Mouse (Mus musculus) hindbrain, embryonic 16.5 days (tissue): ENCODE results near the gene Tubb4b. TPM values are rescaled to one million over a fixed set of nuclear protein-coding genes. Genes with fewer than 3 reads are reported as not detected.

ENCODE experiments used
- ATAC-seq: fragments of 200-750 bp; cut with Nextera tagmentation; 2 replicates; pipeline ENCODE4 v1.8.0; 2017; ENCODE audit warnings: moderate TSS enrichment, moderate library complexity
- H3K27ac ChIP-seq: fragments of 300-500 bp; sonication (generic); 2 replicates; pipeline ENCODE4 v1.5.1; 2014; ENCODE audit warnings: low read depth, mild to moderate bottlenecking, control low read depth, low read length, moderate library complexity
- H3K27me3 ChIP-seq: fragments of 300-500 bp; sonication (generic); replicated peaks from 2 replicates; pipeline ENCODE4 v1.6.1; 2014; ENCODE audit warnings: low read length; ENCODE audit not compliant: control insufficient read depth, insufficient read depth
- H3K36me3 ChIP-seq: fragments of 300-500 bp; sonication (generic); 2 replicates; pipeline ENCODE4 v1.6.1; 2014; ENCODE audit warnings: mild to moderate bottlenecking, low read length, moderate library complexity, mixed read lengths; ENCODE audit not compliant: control insufficient read depth, insufficient read depth
- H3K4me1 ChIP-seq: fragments of 300-500 bp; sonication (generic); 2 replicates; pipeline ENCODE4 v1.6.1; 2014; ENCODE audit warnings: low read depth, low read length; ENCODE audit not compliant: control insufficient read depth, insufficient read depth
- H3K4me2 ChIP-seq: fragments of 300-500 bp; sonication (generic); 2 replicates; pipeline ENCODE4 v1.6.1; 2014; ENCODE audit warnings: mild to moderate bottlenecking, low read length, control low read depth, moderate library complexity
- H3K4me3 ChIP-seq: fragments of 300-500 bp; sonication (generic); 2 replicates; pipeline ENCODE4 v1.5.1; 2014; ENCODE audit warnings: mild to moderate bottlenecking, low read length, control low read depth, moderate library complexity
- H3K9ac ChIP-seq: fragments of 300-500 bp; sonication (generic); 2 replicates; pipeline ENCODE4 v1.6.1; 2014; ENCODE audit warnings: low read depth, mild to moderate bottlenecking, control low read depth, low read length, moderate library complexity
- H3K9me3 ChIP-seq: fragments of 300-500 bp; sonication (generic); 2 replicates; pipeline ENCODE4 v1.6.1; 2014; ENCODE audit warnings: mild to moderate bottlenecking, low read length, moderate library complexity; ENCODE audit not compliant: control insufficient read depth
- WGBS: fragments of 180-500 bp; shearing (Covaris S2); extraction: QIAGEN DNeasy Blood & Tissue Kit; methylation state at CpG from one replicate; pipeline ENCODE4 v1.1.7; 2014; 5-methylcytosine and 5-hydroxymethylcytosine counted together
- polyA plus RNA-seq: library from polyadenylated mRNA; unstranded; fragments of >200 nt; fragmentation: Nextera tagmentation; extraction: Ambion mirVana; gene quantifications from 2 replicates; pipeline ENCODE4 v1.2.1, GENCODE M21; 2015

Gene Tubb4b
- polyA plus RNA-seq, 1 experiment from 2014 or later, result 553 TPM

DNA sequence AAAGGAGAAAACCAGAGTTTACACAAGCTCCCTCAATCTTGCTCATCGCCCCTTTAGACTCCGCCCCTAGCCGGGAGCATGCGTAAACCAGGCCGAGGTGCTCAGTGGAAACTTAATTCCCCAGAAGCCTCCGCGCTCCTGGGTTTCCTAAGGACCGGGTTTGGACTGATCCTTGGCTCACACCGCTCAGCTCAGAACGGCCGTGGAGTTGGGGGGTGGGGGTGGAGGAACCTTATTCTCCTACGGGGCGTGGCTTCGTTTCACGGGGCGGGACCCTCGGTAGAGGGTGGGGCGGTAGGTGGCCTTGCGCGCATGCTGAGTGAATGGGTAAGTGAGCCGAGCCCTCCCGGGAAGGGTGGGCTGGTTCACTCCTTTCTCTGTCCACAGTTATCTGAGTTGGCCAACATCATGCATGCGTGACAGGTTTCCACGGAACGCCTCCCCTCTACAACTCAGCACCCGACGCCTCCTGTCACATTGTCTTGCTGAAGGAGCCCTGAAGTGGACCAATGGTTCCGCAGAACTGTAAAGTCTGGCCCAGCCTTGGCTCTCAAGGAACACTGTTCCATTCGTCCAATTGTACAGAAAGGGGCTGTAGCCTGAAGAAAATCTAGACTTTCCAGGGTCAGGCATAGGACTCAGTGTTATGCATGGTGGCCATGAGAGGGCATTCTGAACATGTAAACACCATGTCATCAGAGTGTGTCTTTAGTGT is 16.4 kb upstream of the Tubb4b start:
- Histone ChIP-seq H3K36me3 (peaks cover 10% of the 10 kb centered on the region), H3K27ac (peak overlapping the region; percentile 44), H3K9me3 (no peaks in the 10 kb centered on the region), H3K4me3 (peak overlapping the region; percentile 68), H3K4me2 (peak overlapping the region; percentile 87), H3K27me3 (peaks cover 2% of the 10 kb centered on the region; the same call in 1 of the 2 replicates), H3K9ac (peak overlapping the region; percentile 56), H3K4me1 (peaks cover 25% of the 10 kb centered on the region)
- peak; percentile 84 for ATAC-seq
- WGBS, result 1% methylated on average over 29 of the region's 29 CpGs

DNA sequence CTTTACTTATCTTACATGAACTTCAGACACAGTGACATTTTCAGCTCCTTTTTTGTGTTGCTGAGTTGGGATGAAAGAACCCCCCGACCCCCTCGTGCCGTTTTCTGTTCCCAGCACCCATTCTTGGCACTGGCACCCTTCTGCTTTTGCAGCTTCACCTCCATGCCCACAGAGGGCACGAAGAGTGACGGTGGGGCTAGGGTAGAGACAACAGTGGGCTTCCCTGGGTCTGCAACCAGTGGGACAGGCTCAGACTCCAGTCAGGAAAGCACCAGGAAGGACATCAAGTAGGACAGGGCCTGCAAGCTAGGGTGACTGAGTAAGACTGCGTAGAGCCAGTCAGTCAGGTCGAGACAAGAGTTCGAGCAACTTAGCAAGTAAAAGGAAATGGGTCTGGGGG is 15.8 kb upstream of the Tubb4b start:
- Histone ChIP-seq H3K9me3 (no peaks in the 10 kb centered on the region), H3K9ac (peak overlapping the region; percentile 56), H3K27ac (peak overlapping the region; percentile 44; the same call in 1 of the 2 replicates), H3K4me2 (peak overlapping the region; percentile 87), H3K4me1 (peaks cover 25% of the 10 kb centered on the region), H3K27me3 (peaks cover 2% of the 10 kb centered on the region; the same call in 1 of the 2 replicates), H3K36me3 (peaks cover 7% of the 10 kb centered on the region), H3K4me3 (peak overlapping the region; percentile 68)
- 49% methylated on average over 8 of the region's 8 CpGs for WGBS
- peak; percentile 6 for ATAC-seq

- no peak overlapping the region for H3K4me2 ChIP-seq
- ATAC-seq, result no peak
These were observed 15.3 kb upstream of the Tubb4b start for GRCm38 (mm10) chr2:25239766-25240165.

DNA sequence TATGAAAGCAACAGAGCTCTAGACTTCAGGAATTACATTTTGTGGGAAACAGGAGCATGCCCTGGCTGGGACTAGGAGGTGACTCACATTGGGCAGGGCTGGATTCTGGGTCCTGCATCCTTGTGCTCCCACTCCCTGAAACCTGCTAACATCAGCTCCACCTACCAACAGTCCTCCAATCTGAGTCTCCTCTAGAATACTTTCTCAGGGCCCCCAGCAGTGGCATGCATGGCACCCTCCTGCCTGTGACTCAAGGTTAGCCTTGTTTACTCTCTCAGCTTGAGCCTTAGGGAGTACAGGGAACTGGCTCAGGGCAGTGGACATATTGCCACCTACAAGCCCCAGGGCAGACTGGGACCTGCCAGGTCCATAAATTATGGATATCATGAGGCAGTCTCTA is 13.6 kb upstream of the Tubb4b start:
- Histone ChIP-seq H3K9ac (no peak overlapping the region), H3K4me2 (no peak overlapping the region), H3K27me3 (peaks cover 2% of the 10 kb centered on the region; the same call in 1 of the 2 replicates), H3K9me3 (no peaks in the 10 kb centered on the region), H3K36me3 (no peaks in the 10 kb centered on the region), H3K4me3 (no peak overlapping the region), H3K4me1 (peaks cover 18% of the 10 kb centered on the region), H3K27ac (no peak overlapping the region)
- ATAC-seq, result no peak

More at GRCm38 (mm10) chr2:25239766-25240165, 15.3 kb upstream of the Tubb4b start:
- 88% methylated on average over 3 of the region's 3 CpGs for WGBS
- Histone ChIP-seq H3K36me3 (peaks cover 5% of the 10 kb centered on the region; the same call in 1 of the 2 replicates), H3K27me3 (peaks cover 2% of the 10 kb centered on the region; the same call in 1 of the 2 replicates), H3K9me3 (no peaks in the 10 kb centered on the region), H3K27ac (no peak overlapping the region), H3K4me1 (peaks cover 25% of the 10 kb centered on the region), H3K4me3 (no peak overlapping the region), H3K9ac (no peak overlapping the region)

DNA sequence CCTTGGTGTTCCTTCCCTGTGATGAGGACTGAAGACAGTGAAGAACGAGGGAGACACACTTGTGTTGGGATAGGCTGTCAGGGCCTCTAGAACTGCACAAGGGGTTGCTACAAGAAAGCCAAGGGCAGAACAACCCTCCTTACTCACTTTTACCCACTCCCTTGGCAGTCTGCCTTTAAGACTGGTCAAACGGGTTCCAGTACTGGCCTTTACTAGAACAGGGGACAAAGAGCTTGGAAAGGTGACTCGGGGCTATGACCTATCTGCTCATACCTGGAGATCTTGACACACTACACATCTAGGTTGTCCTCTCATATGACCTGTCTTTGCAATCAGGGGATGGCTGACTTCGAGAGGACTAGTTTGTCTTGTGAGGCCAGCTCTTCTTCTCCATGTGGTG is 13.0 kb upstream of the Tubb4b start:
- H3K4me1 ChIP-seq, result peaks cover 12% of the 10 kb centered on the region
- no peak overlapping the region for H3K27ac ChIP-seq
- no peaks in the 10 kb centered on the region for H3K9me3 ChIP-seq
- no peak overlapping the region for H3K9ac ChIP-seq
- no peak overlapping the region for H3K4me3 ChIP-seq
- ATAC-seq, result no peak
- H3K27me3 ChIP-seq, result peaks cover 4% of the 10 kb centered on the region; the same call in 1 of the 2 replicates
- H3K4me2 ChIP-seq, result no peak overlapping the region
- WGBS, result 77% methylated on average over 4 of the region's 4 CpGs
- no peaks in the 10 kb centered on the region for H3K36me3 ChIP-seq

DNA sequence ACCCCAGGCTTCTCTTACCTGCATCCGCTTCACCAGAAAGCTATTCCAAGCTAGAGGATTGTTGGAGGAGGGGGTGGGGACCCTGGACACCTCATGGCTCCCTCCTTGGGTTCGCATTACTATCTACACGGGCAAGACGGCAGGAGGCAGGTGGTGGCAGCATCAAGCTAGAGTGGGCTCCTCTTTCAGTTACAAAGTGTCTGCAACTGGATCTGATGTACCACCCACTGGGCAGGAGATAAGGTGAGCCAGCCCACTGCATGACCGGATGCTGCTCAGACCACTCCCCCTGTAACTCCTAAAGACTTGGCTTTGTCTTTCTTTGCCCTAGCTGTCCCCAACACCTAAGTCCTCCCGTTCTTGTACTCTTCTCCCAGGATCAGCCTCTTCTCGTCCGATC is 12.1 kb upstream of the Tubb4b start, which contains the start of gene Rnf224:
Gene Rnf224 (minus strand): TSS at position 174 of the 400 bp plus-strand sequence.
- ATAC-seq, result no peak
- no peaks in the 10 kb centered on the region for H3K36me3 ChIP-seq
- H3K27ac ChIP-seq, result no peak within 1 kb of the TSS
- H3K27me3 ChIP-seq, result peaks cover 4% of the 10 kb centered on the region; the same call in 1 of the 2 replicates
- no peak within 1 kb of the TSS for H3K9ac ChIP-seq
- 37% methylated on average over 8 of the region's 8 CpGs for WGBS
- H3K4me2 ChIP-seq, result no peak within 1 kb of the TSS
- peaks cover 10% of the 10 kb centered on the region for H3K4me1 ChIP-seq
- H3K9me3 ChIP-seq, result no peaks in the 10 kb centered on the region
- no peak within 1 kb of the TSS for H3K4me3 ChIP-seq

DNA sequence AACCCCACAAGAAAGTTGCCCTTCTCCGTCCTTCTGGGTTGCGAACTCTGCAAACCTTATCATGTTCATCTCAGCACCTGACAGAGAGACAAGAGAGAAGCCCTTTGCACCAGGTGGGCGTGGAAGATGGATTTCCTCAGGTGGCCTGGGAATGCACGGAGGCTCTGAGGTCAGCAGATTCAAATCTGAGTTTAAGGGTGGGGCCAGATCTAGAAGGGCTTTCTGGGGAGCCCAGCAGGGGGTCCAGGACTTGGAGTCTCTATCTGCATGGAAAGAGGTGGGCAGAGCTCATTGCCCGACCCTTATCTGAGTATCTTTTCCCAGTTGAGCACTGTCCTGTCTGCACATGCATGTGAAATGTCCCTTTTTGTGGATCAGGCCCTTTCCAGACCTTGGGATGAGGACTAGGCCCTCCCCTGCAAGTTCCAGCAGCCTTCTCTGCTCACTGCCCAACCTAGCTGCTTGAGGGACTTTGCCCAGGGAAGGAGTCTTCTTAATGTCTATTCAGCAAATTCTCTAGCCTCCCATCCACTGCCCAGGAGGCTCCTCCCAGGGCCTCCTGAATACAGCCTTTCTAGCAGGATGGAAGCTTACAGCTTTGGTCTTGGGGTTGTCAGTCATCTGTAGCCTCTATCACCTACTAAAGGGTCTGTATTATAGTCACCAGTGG is 10.2 kb upstream of the Tubb4b start:
- 78% methylated on average over 5 of the region's 5 CpGs for WGBS
- Histone ChIP-seq H3K4me1 (no peaks in the 10 kb centered on the region), H3K4me3 (no peak overlapping the region), H3K27ac (no peak overlapping the region), H3K4me2 (no peak overlapping the region), H3K36me3 (no peaks in the 10 kb centered on the region), H3K9ac (no peak overlapping the region), H3K27me3 (peaks cover 4% of the 10 kb centered on the region; the same call in 1 of the 2 replicates), H3K9me3 (no peaks in the 10 kb centered on the region)
- ATAC-seq, result no peak

- 88% methylated on average over 3 of the region's 3 CpGs for WGBS
- H3K9ac ChIP-seq, result no peak within 1 kb of the TSS
These were observed 9.5 kb upstream of the Tubb4b start, which contains the start of gene Slc34a3 for GRCm38 (mm10) chr2:25234050-25234449. Slc34a3 (minus strand) TSS chr2:25234364.

GRCm38 (mm10) chr2:25233421-25233820 is 8.9 kb upstream of the Tubb4b start:
- no peak overlapping the region for H3K9ac ChIP-seq
- no peak overlapping the region for H3K4me3 ChIP-seq
- H3K27me3 ChIP-seq, result 0 out of 2 replicates have a peak, but pooled peaks cover 2% of the 10 kb centered on the region
- no peak for ATAC-seq
- WGBS, result 81% methylated on average over 4 of the region's 4 CpGs
- peaks cover 3% of the 10 kb centered on the region; the same call in 1 of the 2 replicates for H3K4me1 ChIP-seq
- no peaks in the 10 kb centered on the region for H3K36me3 ChIP-seq
- H3K9me3 ChIP-seq, result no peaks in the 10 kb centered on the region
- no peak overlapping the region for H3K4me2 ChIP-seq
- H3K27ac ChIP-seq, result no peak overlapping the region

More at GRCm38 (mm10) chr2:25234050-25234449, 9.5 kb upstream of the Tubb4b start, which contains the start of gene Slc34a3:
- Histone ChIP-seq H3K4me2 (no peak within 1 kb of the TSS), H3K4me3 (no peak within 1 kb of the TSS), H3K9me3 (no peaks in the 10 kb centered on the region), H3K36me3 (no peaks in the 10 kb centered on the region), H3K4me1 (no peaks in the 10 kb centered on the region), H3K27me3 (peaks cover 3% of the 10 kb centered on the region; the same call in 1 of the 2 replicates), H3K27ac (no peak within 1 kb of the TSS)
- no peak for ATAC-seq
